Mouse (Mus musculus) heart, embryonic 15.5 days (tissue): ENCODE results near the gene U2af1. TPM values are rescaled to one million over a fixed set of nuclear protein-coding genes. Genes with fewer than 3 reads are reported as not detected.
A peak's percentile ranks its signal among the peaks of the same experiment; 100 is the strongest.
"Not testable (repeated sequence)": the region's sequence is repeated elsewhere in the genome, so short reads cannot be mapped to it uniquely, and the experiment has no call there.

Experiments used
- ATAC-seq: fragments of 200-750 bp; cut with Nextera tagmentation; replicated peaks from 2 replicates; pipeline ENCODE4 v1.8.0; 2017; ENCODE audit warnings: low read depth, moderate TSS enrichment; ENCODE audit not compliant: insufficient number of reproducible peaks, insufficient read depth, low FRiP score
- H3K27ac ChIP-seq: fragments of 300-500 bp; sonication (generic); 2 replicates; pipeline ENCODE4 v1.5.1; 2015; ENCODE audit warnings: mild to moderate bottlenecking, inconsistent platforms
- H3K27me3 ChIP-seq: fragments of 300-500 bp; sonication (generic); 2 replicates; pipeline ENCODE4 v1.6.1; 2015; ENCODE audit warnings: inconsistent platforms
- H3K36me3 ChIP-seq: fragments of 300-500 bp; sonication (generic); 2 replicates; pipeline ENCODE4 v1.6.1; 2015; ENCODE audit warnings: mild to moderate bottlenecking, inconsistent platforms
- H3K4me1 ChIP-seq: fragments of 300-500 bp; sonication (generic); replicated peaks from 2 replicates; pipeline ENCODE4 v1.6.1; 2015; ENCODE audit warnings: inconsistent platforms
- H3K4me2 ChIP-seq: fragments of 300-500 bp; sonication (generic); 2 replicates; pipeline ENCODE4 v1.6.1; 2015; ENCODE audit warnings: inconsistent platforms, mild to moderate bottlenecking, moderate library complexity
- H3K4me3 ChIP-seq: fragments of 300-500 bp; sonication (generic); 2 replicates; pipeline ENCODE4 v1.5.1; 2015; ENCODE audit warnings: mild to moderate bottlenecking, inconsistent platforms
- H3K9ac ChIP-seq: fragments of 300-500 bp; sonication (generic); 2 replicates; pipeline ENCODE4 v1.6.1; 2015; ENCODE audit warnings: mild to moderate bottlenecking, inconsistent platforms
- H3K9me3 ChIP-seq: fragments of 300-500 bp; sonication (generic); replicated peaks from 2 replicates; pipeline ENCODE4 v1.6.1; 2016; ENCODE audit warnings: inconsistent platforms
- WGBS: fragments of 180-500 bp; shearing (Covaris S2); methylation state at CpG from one replicate; pipeline ENCODE4 v1.1.7; 2015; ENCODE audit warnings: mixed read lengths; 5-methylcytosine and 5-hydroxymethylcytosine counted together
- polyA plus RNA-seq: library from polyadenylated mRNA; unstranded; fragments of >200 nt; fragmentation: Nextera tagmentation; extraction: Ambion mirVana; gene quantifications from 2 replicates; pipeline ENCODE4 v1.2.1, GENCODE M21; 2015

Gene U2af1
- 171 and 186 TPM in 2 replicates for polyA plus RNA-seq

GRCm38 (mm10) chr17:31658468-31659185 is at the start of gene U2af1:
Gene U2af1, minus strand, starts transcription at chr17:31658892.
- Histone ChIP-seq H3K36me3 (peaks cover 16% of the 10 kb centered on the region), H3K9ac (peak within 1 kb of the TSS; percentile 97), H3K27me3 (no peaks in the 10 kb centered on the region), H3K27ac (peak within 1 kb of the TSS; percentile 84), H3K4me2 (peak within 1 kb of the TSS; percentile 90), H3K4me3 (peak within 1 kb of the TSS; percentile 87), H3K9me3 (no peaks in the 10 kb centered on the region), H3K4me1 (peaks cover 20% of the 10 kb centered on the region)
- peak; percentile 99 for ATAC-seq
- under 1% methylated on average over 77 of the region's 77 CpGs for WGBS

- H3K27me3 ChIP-seq: no peaks in the 10 kb centered on the region
- H3K27ac ChIP-seq: no peak overlapping the region
- H3K4me1 ChIP-seq: peaks cover 4% of the 10 kb centered on the region; the same call in 1 of the 2 replicates
- ATAC-seq: no peak
- 76% methylated on average over 20 of the region's 20 CpGs for WGBS
- no peak overlapping the region for H3K4me2 ChIP-seq
- H3K9me3 ChIP-seq: no peaks in the 10 kb centered on the region
- no peaks in the 10 kb centered on the region for H3K36me3 ChIP-seq
- no peak overlapping the region for H3K9ac ChIP-seq
- H3K4me3 ChIP-seq: no peak overlapping the region
These were observed 46.8 kb upstream of the U2af1 start for GRCm38 (mm10) chr17:31705271-31706020.

GRCm38 (mm10) chr17:31703276-31703980 is 44.7 kb upstream of the U2af1 start:
- 64% methylated on average over 6 of the region's 6 CpGs for WGBS
- ATAC-seq: no peak
- Histone ChIP-seq H3K36me3 (no peaks in the 10 kb centered on the region), H3K27me3 (no peaks in the 10 kb centered on the region), H3K4me3 (no peak overlapping the region), H3K4me1 (peaks cover 4% of the 10 kb centered on the region; the same call in 1 of the 2 replicates), H3K9me3 (no peaks in the 10 kb centered on the region), H3K27ac (no peak overlapping the region), H3K4me2 (no peak overlapping the region), H3K9ac (no peak overlapping the region)

GRCm38 (mm10) chr17:31698347-31698746 is 39.7 kb upstream of the U2af1 start:
- Histone ChIP-seq H3K9ac (no peak overlapping the region), H3K27ac (no peak overlapping the region), H3K4me2 (no peak overlapping the region), H3K4me1 (peaks cover 6% of the 10 kb centered on the region), H3K36me3 (no peaks in the 10 kb centered on the region), H3K27me3 (no peaks in the 10 kb centered on the region), H3K4me3 (no peak overlapping the region), H3K9me3 (no peaks in the 10 kb centered on the region)
- 60% methylated on average over 11 of the region's 11 CpGs for WGBS
- no peak for ATAC-seq

GRCm38 (mm10) chr17:31695356-31695755 is 36.7 kb upstream of the U2af1 start:
- 86% methylated on average over 7 of the region's 7 CpGs for WGBS
- H3K4me1 ChIP-seq: peaks cover 14% of the 10 kb centered on the region
- not testable (repeated sequence) for H3K4me2 ChIP-seq, H3K4me3 ChIP-seq, H3K27me3 ChIP-seq, H3K27ac ChIP-seq, H3K9ac ChIP-seq, H3K9me3 ChIP-seq, H3K36me3 ChIP-seq, ATAC-seq

- H3K4me1 ChIP-seq: peaks cover 14% of the 10 kb centered on the region
- H3K9ac ChIP-seq: no peak overlapping the region
- no peak overlapping the region for H3K4me2 ChIP-seq
- H3K9me3 ChIP-seq: no peaks in the 10 kb centered on the region
- H3K4me3 ChIP-seq: no peak overlapping the region
- no peaks in the 10 kb centered on the region for H3K36me3 ChIP-seq
- H3K27ac ChIP-seq: no peak overlapping the region
- no peak for ATAC-seq
- WGBS: 84% methylated on average over 1 of the region's 1 CpGs
- H3K27me3 ChIP-seq: no peaks in the 10 kb centered on the region
These were observed 36.3 kb upstream of the U2af1 start for GRCm38 (mm10) chr17:31694949-31695348.

- ATAC-seq: no peak
- Histone ChIP-seq H3K9me3 (no peaks in the 10 kb centered on the region), H3K9ac (no peak overlapping the region), H3K4me3 (no peak overlapping the region), H3K4me2 (no peak overlapping the region), H3K27me3 (no peaks in the 10 kb centered on the region), H3K4me1 (peaks cover 14% of the 10 kb centered on the region), H3K27ac (no peak overlapping the region), H3K36me3 (no peaks in the 10 kb centered on the region)
- WGBS: 60% methylated on average over 7 of the region's 7 CpGs
These were observed 35.3 kb upstream of the U2af1 start for GRCm38 (mm10) chr17:31694023-31694376.

- Histone ChIP-seq H3K9me3 (no peaks in the 10 kb centered on the region), H3K27me3 (no peaks in the 10 kb centered on the region), H3K4me1 (peaks cover 14% of the 10 kb centered on the region), H3K27ac (no peak overlapping the region), H3K36me3 (no peaks in the 10 kb centered on the region), H3K4me2 (peak overlapping the region; percentile 54), H3K9ac (no peak overlapping the region), H3K4me3 (0 out of 2 replicates have a peak overlapping the region, but pooled peaks have one; percentile 17)
- WGBS: 2% methylated on average over 20 of the region's 20 CpGs
- peak; percentile 72 for ATAC-seq
These were observed 34.8 kb upstream of the U2af1 start for GRCm38 (mm10) chr17:31693330-31694022.

GRCm38 (mm10) chr17:31692918-31693317 is 34.2 kb upstream of the U2af1 start:
- H3K36me3 ChIP-seq: no peaks in the 10 kb centered on the region
- no peaks in the 10 kb centered on the region for H3K9me3 ChIP-seq
- H3K4me1 ChIP-seq: peaks cover 14% of the 10 kb centered on the region
- WGBS: 33% methylated on average over 5 of the region's 5 CpGs
- H3K27ac ChIP-seq: no peak overlapping the region
- no peaks in the 10 kb centered on the region for H3K27me3 ChIP-seq
- ATAC-seq: no peak
- peak overlapping the region; percentile 54 for H3K4me2 ChIP-seq
- no peak overlapping the region for H3K4me3 ChIP-seq
- H3K9ac ChIP-seq: no peak overlapping the region

GRCm38 (mm10) chr17:31689606-31690005 is 30.9 kb upstream of the U2af1 start:
- Histone ChIP-seq H3K4me2 (no peak overlapping the region), H3K36me3 (no peaks in the 10 kb centered on the region), H3K27ac (no peak overlapping the region), H3K9me3 (no peaks in the 10 kb centered on the region), H3K4me1 (peaks cover 26% of the 10 kb centered on the region), H3K9ac (no peak overlapping the region), H3K4me3 (no peak overlapping the region), H3K27me3 (no peaks in the 10 kb centered on the region)
- WGBS: 69% methylated on average over 1 of the region's 1 CpGs
- no peak for ATAC-seq

GRCm38 (mm10) chr17:31688112-31688511 is 29.4 kb upstream of the U2af1 start:
- Histone ChIP-seq H3K4me2 (no peak overlapping the region), H3K9ac (no peak overlapping the region), H3K27me3 (peaks cover under 1% of the 10 kb centered on the region), H3K27ac (no peak overlapping the region), H3K4me1 (peaks cover 18% of the 10 kb centered on the region), H3K4me3 (no peak overlapping the region), H3K36me3 (no peaks in the 10 kb centered on the region), H3K9me3 (no peaks in the 10 kb centered on the region)
- 73% methylated on average over 9 of the region's 9 CpGs for WGBS
- no peak for ATAC-seq
